Mouse (Mus musculus) limb, embryonic 12.5 days (tissue): ENCODE results near the gene Pde4d. TPM values are rescaled to one million over a fixed set of nuclear protein-coding genes. Genes with fewer than 3 reads are reported as not detected.

Source experiments
- ATAC-seq: fragments of 200-750 bp; cut with Nextera tagmentation; 2 replicates; pipeline ENCODE4 v1.8.0; 2017; ENCODE audit warnings: low read depth, moderate TSS enrichment; ENCODE audit not compliant: insufficient number of reproducible peaks, insufficient read depth, low FRiP score, low TSS enrichment
- H3K27ac ChIP-seq: fragments of 300-500 bp; sonication (generic); 2 replicates; pipeline ENCODE4 v1.5.1; 2016; ENCODE audit warnings: mild to moderate bottlenecking, moderate library complexity
- H3K27me3 ChIP-seq: fragments of 300-500 bp; sonication (generic); 2 replicates; pipeline ENCODE4 v1.6.1; 2016; ENCODE audit warnings: mild to moderate bottlenecking, moderate library complexity
- H3K36me3 ChIP-seq: fragments of 300-500 bp; sonication (generic); 2 replicates; pipeline ENCODE4 v1.6.1; 2016; ENCODE audit warnings: mild to moderate bottlenecking, moderate library complexity
- H3K4me1 ChIP-seq: fragments of 300-500 bp; sonication (generic); replicated peaks from 2 replicates; pipeline ENCODE4 v1.6.1; 2016
- H3K4me2 ChIP-seq: fragments of 300-500 bp; sonication (generic); 2 replicates; pipeline ENCODE4 v1.6.1; 2016; ENCODE audit warnings: mild to moderate bottlenecking, moderate library complexity
- H3K4me3 ChIP-seq: fragments of 300-500 bp; sonication (generic); replicated peaks from 2 replicates; pipeline ENCODE4 v1.5.1; 2016; ENCODE audit warnings: mild to moderate bottlenecking
- H3K9ac ChIP-seq: fragments of 300-500 bp; sonication (generic); replicated peaks from 2 replicates; pipeline ENCODE4 v1.6.1; 2016; ENCODE audit warnings: mild to moderate bottlenecking, moderate library complexity
- H3K9me3 ChIP-seq: fragments of 300-500 bp; sonication (generic); 2 replicates; pipeline ENCODE4 v1.6.1; 2016; ENCODE audit warnings: mild to moderate bottlenecking, moderate library complexity
- WGBS: fragments of 180-500 bp; shearing (Covaris S2); methylation state at CpG from one replicate; pipeline ENCODE4 v1.1.7; 2016; 5-methylcytosine and 5-hydroxymethylcytosine counted together
- polyA plus RNA-seq: library from polyadenylated mRNA; unstranded; fragments of >200 nt; fragmentation: Nextera tagmentation; extraction: Ambion mirVana; gene quantifications from 2 replicates; pipeline ENCODE4 v1.2.1, GENCODE M21; 2016

The Pde4d gene
- polyA plus RNA-seq, 1 experiment from 2014 or later: 23.7 TPM

DNA sequence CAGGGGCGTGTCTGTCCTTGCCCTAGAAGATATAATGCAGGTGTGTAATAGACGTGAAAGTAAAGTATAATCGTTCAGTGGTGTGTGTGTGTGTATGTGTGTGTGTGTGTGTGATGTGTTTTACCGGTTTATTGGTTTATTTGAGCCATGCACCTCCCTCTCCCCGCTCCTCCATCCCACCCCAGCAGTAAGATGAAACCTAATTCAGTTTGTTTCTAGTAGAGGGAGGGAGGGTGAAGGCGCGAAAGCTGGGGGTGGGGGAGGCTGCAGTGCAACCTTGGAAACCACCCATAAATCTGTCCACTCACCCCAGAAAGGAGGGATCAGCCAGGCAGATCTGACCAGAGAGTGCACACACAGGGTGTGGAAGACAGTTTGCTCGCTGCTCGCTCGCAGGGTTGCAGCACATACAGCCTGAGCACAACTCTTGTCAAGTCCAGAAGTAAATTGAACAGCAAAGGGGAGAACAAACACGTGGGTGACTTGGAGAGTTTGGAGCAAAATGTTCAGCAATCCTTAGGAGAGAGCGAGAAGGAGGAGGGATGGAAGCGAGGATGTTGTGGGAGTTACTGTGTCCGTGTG, 667.6 kb downstream of the Pde4d start:
- no peak overlapping the region for H3K9ac ChIP-seq
- H3K27me3 ChIP-seq: peaks cover 21% of the 10 kb centered on the region
- no peak overlapping the region for H3K27ac ChIP-seq
- H3K36me3 ChIP-seq: no peaks in the 10 kb centered on the region
- WGBS: 6% methylated on average over 14 of the region's 14 CpGs
- peak overlapping the region; percentile 100 for H3K4me2 ChIP-seq
- peak; percentile 73 for ATAC-seq
- peaks cover 16% of the 10 kb centered on the region for H3K4me1 ChIP-seq
- peak overlapping the region; percentile 51 for H3K4me3 ChIP-seq
- no peaks in the 10 kb centered on the region for H3K9me3 ChIP-seq

DNA sequence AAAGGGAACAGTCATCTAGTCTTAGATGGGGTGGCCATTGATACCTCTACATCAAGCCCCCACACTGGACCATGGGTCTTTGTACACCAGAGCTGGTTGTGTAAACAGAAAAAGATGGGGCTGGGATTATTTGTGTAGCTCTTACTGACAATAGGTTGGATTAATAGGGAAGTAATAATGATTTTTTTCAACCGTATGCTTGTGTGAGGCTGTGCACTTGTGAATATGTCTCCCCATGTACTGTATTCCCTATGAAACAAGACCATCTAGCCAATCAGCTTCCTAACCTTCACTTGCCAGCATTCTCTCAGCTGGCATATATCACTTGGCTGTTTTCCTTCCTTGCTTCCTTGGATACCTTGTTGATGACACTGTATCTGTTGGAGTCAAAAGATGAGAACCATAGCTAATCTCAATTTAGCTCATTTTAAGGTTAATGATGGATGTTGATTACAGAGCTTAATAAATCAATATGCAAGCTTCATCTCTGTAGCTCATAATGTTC, 668.6 kb downstream of the Pde4d start:
- ATAC-seq: no peak
- Histone ChIP-seq H3K4me1 (peaks cover 16% of the 10 kb centered on the region), H3K36me3 (no peaks in the 10 kb centered on the region), H3K27ac (no peak overlapping the region), H3K4me2 (no peak overlapping the region), H3K27me3 (peaks cover 21% of the 10 kb centered on the region), H3K4me3 (no peak overlapping the region), H3K9me3 (no peaks in the 10 kb centered on the region), H3K9ac (no peak overlapping the region)
- WGBS: 74% methylated on average over 1 of the region's 1 CpGs

DNA sequence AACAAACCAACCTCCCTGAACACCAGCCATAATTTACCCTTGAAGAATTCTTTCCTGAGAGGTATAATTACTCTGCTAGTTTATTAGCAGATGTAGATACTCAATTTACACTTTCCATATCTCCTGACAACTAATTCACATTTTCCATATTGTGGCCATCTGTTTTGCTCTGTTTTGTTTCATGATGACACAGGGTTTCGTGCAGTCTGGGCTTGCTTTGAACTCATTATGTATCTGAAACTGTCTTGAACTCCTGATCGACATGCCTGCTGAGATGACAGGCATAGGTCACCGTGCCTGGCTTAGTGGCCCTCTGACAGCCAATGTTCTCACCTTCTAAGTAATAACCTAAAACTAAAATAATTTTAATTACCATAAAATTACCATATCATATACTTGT, 672.1 kb downstream of the Pde4d start:
- peaks cover 9% of the 10 kb centered on the region for H3K4me1 ChIP-seq
- no peak overlapping the region for H3K9ac ChIP-seq
- H3K4me3 ChIP-seq: no peak overlapping the region
- 37% methylated on average over 3 of the region's 3 CpGs for WGBS
- H3K36me3 ChIP-seq: no peaks in the 10 kb centered on the region
- H3K27ac ChIP-seq: no peak overlapping the region
- H3K9me3 ChIP-seq: no peaks in the 10 kb centered on the region
- no peak overlapping the region for H3K4me2 ChIP-seq
- H3K27me3 ChIP-seq: peaks cover 10% of the 10 kb centered on the region
- no peak for ATAC-seq

DNA sequence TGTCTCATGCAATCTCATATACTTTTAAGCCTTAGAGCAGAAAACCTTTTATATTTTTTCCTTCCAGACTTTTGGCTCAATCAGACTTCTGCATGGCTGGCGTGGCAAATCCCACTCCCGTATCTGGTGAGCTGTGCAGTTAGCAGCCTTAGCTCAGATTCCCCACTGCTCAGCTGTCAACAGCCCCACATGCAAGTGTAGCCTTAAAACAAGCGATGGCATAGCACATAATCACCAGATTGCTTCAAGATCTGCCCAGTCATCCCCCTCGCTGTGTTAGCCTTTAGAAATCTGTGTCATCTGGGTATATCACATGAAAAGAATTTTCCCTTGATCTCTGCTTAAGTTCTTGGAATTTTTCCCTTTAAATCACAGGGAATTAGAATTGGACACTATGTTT, 686.7 kb downstream of the Pde4d start:
- Histone ChIP-seq H3K27me3 (no peaks in the 10 kb centered on the region), H3K27ac (no peak overlapping the region), H3K36me3 (no peaks in the 10 kb centered on the region), H3K4me1 (no peaks in the 10 kb centered on the region), H3K4me3 (no peak overlapping the region), H3K9ac (no peak overlapping the region), H3K4me2 (no peak overlapping the region), H3K9me3 (no peaks in the 10 kb centered on the region)
- 66% methylated on average over 4 of the region's 4 CpGs for WGBS
- no peak for ATAC-seq

DNA sequence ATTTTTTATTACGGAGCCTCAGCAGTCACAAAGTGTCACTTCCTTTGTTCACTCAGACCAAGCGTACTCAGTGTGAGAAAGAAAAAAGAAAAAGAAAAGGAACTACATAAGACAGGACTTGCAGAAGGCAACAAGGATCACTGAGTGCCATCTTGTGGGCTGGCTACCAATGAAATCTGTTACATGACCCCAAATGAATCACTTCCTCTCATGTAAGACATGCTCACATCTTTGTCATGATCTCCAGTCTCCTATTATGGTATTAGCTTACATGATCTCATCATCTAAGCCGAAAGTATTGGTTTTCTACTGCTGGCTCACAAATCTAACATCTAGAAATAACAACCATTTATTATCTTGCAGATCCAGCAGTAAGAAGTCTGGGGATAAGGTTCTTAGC, 709.0 kb downstream of the Pde4d start:
- ATAC-seq: no peak
- Histone ChIP-seq H3K9ac (no peak overlapping the region), H3K4me2 (no peak overlapping the region), H3K9me3 (no peaks in the 10 kb centered on the region), H3K27ac (no peak overlapping the region), H3K4me3 (no peak overlapping the region), H3K36me3 (no peaks in the 10 kb centered on the region), H3K4me1 (no peaks in the 10 kb centered on the region), H3K27me3 (no peaks in the 10 kb centered on the region)
- WGBS: 67% methylated on average over 3 of the region's 3 CpGs

DNA sequence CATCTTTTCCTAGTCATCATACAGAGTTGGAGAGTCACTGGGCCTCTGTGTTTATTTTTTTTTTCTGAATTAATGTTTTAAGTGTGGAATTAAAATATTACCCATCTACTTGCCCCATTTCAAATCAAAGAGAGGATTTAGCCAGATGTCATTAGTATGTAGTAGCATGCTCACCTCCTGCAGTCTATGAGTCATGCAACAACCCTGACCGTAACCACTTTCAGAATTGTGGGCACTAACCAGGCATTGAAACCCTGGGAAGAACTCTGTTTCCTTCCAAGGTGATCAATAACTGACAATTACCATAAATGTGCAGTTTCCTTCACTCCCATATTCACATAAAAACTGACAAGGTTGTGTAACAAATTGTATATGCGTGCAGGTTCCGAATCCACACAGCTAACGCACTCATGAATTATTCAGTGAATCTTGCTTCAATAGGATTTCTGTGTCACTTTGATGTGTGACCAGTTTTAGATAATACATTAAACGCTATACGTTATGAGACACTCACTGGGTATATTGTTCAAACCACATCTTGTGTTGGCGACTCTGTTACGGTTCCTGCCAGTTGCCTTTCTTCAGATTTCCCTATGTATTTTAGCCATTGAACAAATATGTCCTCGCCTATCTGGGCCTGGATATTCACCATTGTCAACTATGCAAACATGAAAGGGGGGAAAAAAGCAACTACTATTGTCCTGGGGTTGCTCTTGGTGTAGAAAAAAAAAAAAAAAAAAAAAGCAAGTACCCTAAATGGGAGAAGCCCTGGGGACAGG, 719.0 kb downstream of the Pde4d start:
- no peak for ATAC-seq
- no peak overlapping the region for H3K4me2 ChIP-seq
- H3K4me3 ChIP-seq: no peak overlapping the region
- 0 out of 2 replicates have a peak, but pooled peaks cover 3% of the 10 kb centered on the region for H3K27me3 ChIP-seq
- H3K9me3 ChIP-seq: no peaks in the 10 kb centered on the region
- no peak overlapping the region for H3K9ac ChIP-seq
- no peaks in the 10 kb centered on the region for H3K36me3 ChIP-seq
- H3K27ac ChIP-seq: no peak overlapping the region
- 95% methylated on average over 9 of the region's 9 CpGs for whole genome bisulfite sequencing
- no peaks in the 10 kb centered on the region for H3K4me1 ChIP-seq

DNA sequence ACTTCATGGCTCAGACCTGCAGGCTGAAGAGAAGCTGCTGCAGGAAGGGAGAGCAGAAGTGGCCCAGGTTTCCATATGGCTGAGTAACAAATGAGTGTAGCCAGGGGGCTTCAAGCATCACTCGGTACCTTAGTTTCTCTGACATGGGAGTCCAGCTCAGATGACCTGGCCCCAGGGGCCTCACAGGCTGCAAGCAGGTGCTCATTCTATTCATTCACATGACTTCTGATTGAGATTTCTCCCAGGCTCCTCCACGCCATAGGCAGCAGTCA, 719.5 kb downstream of the Pde4d start:
- Histone ChIP-seq H3K4me3 (no peak overlapping the region), H3K9me3 (no peaks in the 10 kb centered on the region), H3K9ac (no peak overlapping the region), H3K27ac (no peak overlapping the region), H3K27me3 (0 out of 2 replicates have a peak, but pooled peaks cover 3% of the 10 kb centered on the region), H3K36me3 (no peaks in the 10 kb centered on the region), H3K4me2 (no peak overlapping the region), H3K4me1 (no peaks in the 10 kb centered on the region)
- ATAC-seq: no peak
- WGBS: 71% methylated on average over 2 of the region's 2 CpGs

DNA sequence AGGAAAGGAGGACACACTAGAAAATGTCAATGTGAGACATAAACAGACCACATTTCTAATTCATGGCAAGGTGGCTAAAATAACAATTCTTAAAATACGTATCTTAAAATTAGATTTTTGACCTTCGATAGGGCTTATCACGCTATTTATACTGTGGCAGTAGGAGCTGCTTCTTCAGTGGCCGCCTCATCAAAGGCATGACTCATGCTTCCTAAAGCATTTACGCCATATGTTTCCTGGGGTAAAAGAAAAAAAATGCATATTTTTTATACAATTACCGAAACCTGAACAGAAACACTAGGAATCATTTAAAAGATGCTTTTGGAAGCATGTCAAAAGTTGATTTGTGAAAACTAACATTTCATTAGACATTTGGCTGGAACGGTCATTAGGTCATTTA, 721.9 kb downstream of the Pde4d start:
- Histone ChIP-seq H3K27me3 (0 out of 2 replicates have a peak, but pooled peaks cover 3% of the 10 kb centered on the region), H3K4me3 (no peak overlapping the region), H3K9me3 (no peaks in the 10 kb centered on the region), H3K36me3 (no peaks in the 10 kb centered on the region), H3K27ac (no peak overlapping the region), H3K9ac (no peak overlapping the region), H3K4me1 (0 out of 2 replicates have a peak, but pooled peaks cover 6% of the 10 kb centered on the region), H3K4me2 (no peak overlapping the region)
- 86% methylated on average over 7 of the region's 7 CpGs for WGBS
- ATAC-seq: no peak

DNA sequence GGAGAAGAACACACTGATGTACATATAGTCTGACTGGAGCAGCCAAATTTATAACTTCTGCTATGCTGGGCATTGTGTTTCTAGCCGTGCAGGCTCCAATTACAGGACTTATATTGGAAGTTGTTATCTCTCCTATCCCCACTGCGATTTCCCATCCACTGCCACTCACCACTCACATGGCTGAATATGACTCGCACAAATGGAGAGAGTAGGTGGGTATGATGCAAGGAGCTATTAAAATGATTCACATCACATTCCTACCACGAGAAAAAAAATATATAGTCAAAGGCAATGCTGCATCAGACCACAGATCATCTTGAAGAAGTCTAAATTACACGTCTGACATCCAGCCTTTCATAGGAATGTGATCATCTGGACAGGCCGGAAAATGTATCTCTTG, 725.5 kb downstream of the Pde4d start:
- no peaks in the 10 kb centered on the region for H3K36me3 ChIP-seq
- no peak overlapping the region for H3K4me3 ChIP-seq
- no peak overlapping the region for H3K4me2 ChIP-seq
- 67% methylated on average over 6 of the region's 6 CpGs for WGBS
- H3K9ac ChIP-seq: no peak overlapping the region
- 0 out of 2 replicates have a peak, but pooled peaks cover 6% of the 10 kb centered on the region for H3K4me1 ChIP-seq
- no peaks in the 10 kb centered on the region for H3K9me3 ChIP-seq
- H3K27ac ChIP-seq: no peak overlapping the region
- H3K27me3 ChIP-seq: 0 out of 2 replicates have a peak, but pooled peaks cover 3% of the 10 kb centered on the region
- no peak for ATAC-seq

DNA sequence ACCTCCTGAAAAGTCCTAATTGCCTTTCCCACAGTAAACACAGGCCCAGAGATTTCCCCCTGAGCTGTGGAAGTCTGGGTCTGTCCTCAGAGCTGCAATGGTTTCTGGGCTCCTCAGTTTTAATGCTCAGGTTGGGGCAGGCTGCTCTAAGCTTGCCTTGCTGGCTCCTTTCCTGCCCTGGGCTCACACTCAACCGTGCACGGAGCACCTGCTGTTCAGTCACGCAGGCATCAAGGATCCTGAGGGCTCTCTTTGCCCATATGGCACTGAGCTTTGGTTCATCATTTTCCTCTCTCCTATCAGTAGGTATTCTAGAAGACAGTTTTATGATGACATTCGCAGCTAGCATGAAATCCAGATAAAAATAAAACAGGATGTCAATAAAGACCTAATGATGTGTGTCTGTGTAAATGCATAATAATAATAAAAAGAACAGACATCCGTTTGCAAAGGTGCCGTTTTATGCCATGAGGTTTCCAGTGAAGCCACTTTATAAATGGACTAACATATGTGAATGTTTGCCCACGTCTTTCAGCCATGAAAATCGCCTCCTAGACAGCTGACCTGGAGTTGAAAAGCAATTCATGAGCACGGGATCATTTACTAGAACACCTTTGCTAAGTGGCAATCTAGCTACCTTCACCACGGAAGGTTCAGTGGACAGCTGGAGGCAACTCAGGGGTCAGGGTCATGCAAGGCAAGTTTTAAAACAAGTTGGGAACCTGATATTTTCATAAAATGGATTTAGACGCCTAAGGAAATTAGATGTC, 726.3 kb downstream of the Pde4d start:
- Histone ChIP-seq H3K4me1 (0 out of 2 replicates have a peak, but pooled peaks cover 6% of the 10 kb centered on the region), H3K27me3 (0 out of 2 replicates have a peak, but pooled peaks cover 3% of the 10 kb centered on the region), H3K4me3 (no peak overlapping the region), H3K9ac (no peak overlapping the region), H3K4me2 (no peak overlapping the region), H3K9me3 (no peaks in the 10 kb centered on the region), H3K36me3 (no peaks in the 10 kb centered on the region), H3K27ac (no peak overlapping the region)
- 37% methylated on average over 11 of the region's 11 CpGs for WGBS
- ATAC-seq: no peak

DNA sequence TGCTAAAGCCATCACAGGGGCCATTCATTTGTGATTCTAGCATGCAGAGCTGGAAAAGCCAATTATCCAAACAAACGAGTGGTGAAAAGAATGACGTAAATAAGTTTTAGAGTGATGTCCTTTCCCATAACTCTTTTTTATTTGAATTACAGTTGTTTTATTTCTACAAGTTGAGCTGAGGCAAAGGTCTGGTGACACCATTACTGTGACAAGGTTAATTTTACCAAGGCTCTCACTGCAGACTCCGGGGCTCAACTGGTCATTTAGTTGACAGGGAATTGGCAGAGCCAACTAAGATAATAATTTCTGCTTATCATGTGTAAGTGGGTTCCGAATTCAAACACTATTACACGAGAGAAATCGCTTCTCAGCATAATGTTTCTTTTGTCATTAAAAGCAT, 731.6 kb downstream of the Pde4d start:
- Histone ChIP-seq H3K4me2 (no peak overlapping the region), H3K27me3 (no peaks in the 10 kb centered on the region)
- 71% methylated on average over 6 of the region's 6 CpGs for WGBS

More for the DNA sequence above, 731.6 kb downstream of the Pde4d start:
- Histone ChIP-seq H3K9me3 (no peaks in the 10 kb centered on the region), H3K9ac (no peak overlapping the region), H3K4me1 (no peaks in the 10 kb centered on the region), H3K27ac (no peak overlapping the region), H3K4me3 (no peak overlapping the region), H3K36me3 (no peaks in the 10 kb centered on the region)
- ATAC-seq: no peak
